Mouse (Mus musculus) left cerebral cortex, postnatal 10 days (tissue): Measurements from ENCODE around the gene Khk. TPM values are rescaled to one million over a fixed set of nuclear protein-coding genes. Genes with fewer than 3 reads are reported as not detected.

Source experiments
- DNase-seq, 2 experiments: peaks; one replicate each; pipeline ENCODE4 v3.0.0; 2021 to 2022; ENCODE audit warnings: low spot score in 2 of 2, mixed read lengths in 1 of 2; ENCODE audit errors: extremely low spot score in 1 of 2
- intact Hi-C: fragments of 180-260 bp; cut with DNase I; formaldehyde crosslinking; loops from one replicate; pipeline ENCODE4 v1.15.1; 2025
- total RNA-seq, 2 experiments: library from RNA; stranded (reverse); gene quantifications; 2 replicates each; pipeline ENCODE4 v1.2.3; 2021

The Khk gene
- total RNA-seq, 2 experiments from 2014 or later: 7.3 to 8.0 TPM

DNA sequence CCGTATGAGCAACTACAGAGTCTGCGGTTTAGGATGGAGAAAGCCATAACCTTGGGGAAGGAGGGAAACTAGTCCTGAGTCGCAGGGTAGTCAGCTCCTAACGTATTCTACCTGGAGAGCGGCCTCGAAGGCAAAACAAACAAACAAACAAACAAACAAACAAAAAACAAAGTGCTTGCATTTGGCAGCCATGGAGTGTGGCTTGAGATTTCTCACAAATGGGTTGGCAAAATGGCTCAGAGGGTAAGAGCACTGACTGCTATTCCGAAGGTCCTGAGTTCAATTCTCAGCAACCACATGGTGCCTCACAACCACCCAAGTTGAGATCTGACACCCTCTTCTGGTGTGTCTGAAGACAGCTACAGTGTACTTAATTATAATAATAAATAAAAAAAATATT lies 11.4 kb upstream of the Khk start:
- DNase-seq: no peak

GRCm38 (mm10) chr5:30910481-30910880 lies 10.8 kb upstream of the Khk start:
- no peak for DNase-seq
- intact Hi-C loops: no loop called here

More for the DNA sequence above, 11.4 kb upstream of the Khk start:
- intact Hi-C loops: no loop called here

GRCm38 (mm10) chr5:30912156-30912555 lies 9.1 kb upstream of the Khk start:
- intact Hi-C loops: no loop called here
- peak in 1 of 2 experiments; percentile 29 for DNase-seq

- peak in 1 of 2 experiments; percentile 82 for DNase-seq
- intact Hi-C loops: no loop called here
Observed at GRCm38 (mm10) chr5:30913060-30913841, 8.0 kb upstream of the Khk start, which contains the start of gene Emilin1. TSS of gene Emilin1 (plus strand) at chr5:30913402.

GRCm38 (mm10) chr5:30914101-30914635 lies 7.1 kb upstream of the Khk start:
- DNase-seq: no peak
- intact Hi-C loops: no loop called here

DNA sequence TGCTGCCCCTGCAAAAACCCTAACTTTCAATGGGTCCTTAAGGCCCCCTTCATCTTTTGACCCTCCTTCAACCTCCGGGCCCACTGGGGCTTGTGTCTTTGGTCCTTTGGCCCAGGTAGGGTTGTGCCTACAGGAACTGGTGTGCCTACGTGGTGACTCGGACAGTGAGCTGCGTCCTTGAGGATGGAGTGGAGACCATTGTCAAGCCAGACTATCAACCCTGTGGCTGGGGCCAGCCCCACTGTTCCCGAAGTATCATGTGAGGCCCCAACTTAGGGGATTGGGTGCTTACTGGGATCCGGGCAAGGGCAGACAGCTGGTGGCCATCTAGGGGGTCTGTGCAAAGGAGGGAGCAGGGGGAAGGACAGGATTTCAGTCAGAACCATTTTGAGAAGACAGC lies 6.4 kb upstream of the Khk start:
- DNase-seq: peak in 1 of 2 experiments; percentile 22
- intact Hi-C loops: no loop called here

GRCm38 (mm10) chr5:30915456-30915855 lies 5.8 kb upstream of the Khk start:
- DNase-seq: no peak
- intact Hi-C loops: no loop called here

DNA sequence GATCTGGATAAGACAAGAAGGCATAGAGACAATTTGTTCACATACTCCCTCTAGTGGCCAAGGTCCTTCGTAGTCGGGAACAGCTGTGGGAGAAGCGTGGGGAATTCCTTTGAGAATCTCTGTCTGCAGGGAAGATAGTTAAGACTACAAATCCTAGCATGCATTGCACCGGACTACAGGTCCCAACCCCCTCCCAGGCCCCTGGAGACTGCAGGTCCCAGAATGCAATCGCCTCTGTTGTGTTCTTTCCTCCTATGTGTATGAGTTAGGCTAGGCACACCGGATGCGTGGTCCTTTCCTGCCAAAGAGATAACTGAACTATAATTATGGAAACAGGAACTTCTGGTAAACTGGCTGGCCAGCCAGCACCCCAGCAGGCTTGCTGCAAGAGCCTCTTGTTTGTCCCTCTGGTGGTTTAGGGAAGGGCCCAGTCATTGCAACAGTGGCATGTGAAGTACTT lies 5.2 kb upstream of the Khk start:
- DNase-seq: peak; percentile 94
- intact Hi-C loops: no loop called here

DNA sequence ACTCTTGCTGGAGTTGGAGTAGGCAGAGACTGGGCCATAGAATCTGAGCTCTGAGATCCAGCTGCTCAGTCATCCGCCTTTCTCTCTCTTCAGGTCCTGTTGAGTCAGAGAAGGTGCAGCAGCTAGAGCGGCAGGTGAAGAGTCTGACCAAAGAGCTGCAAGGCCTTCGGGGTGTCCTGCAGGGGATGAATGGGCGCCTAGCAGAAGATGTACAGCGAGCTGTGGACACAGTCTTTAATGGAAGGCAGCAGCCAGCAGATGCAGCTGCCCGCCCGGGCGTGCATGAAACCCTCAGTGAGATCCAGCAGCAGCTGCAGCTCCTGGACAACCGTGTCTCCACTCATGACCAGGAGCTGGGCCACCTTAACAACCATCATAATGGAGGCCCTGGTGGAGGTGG lies 4.4 kb upstream of the Khk start:
- DNase-seq: no peak
- intact Hi-C loops: no loop called here

DNA sequence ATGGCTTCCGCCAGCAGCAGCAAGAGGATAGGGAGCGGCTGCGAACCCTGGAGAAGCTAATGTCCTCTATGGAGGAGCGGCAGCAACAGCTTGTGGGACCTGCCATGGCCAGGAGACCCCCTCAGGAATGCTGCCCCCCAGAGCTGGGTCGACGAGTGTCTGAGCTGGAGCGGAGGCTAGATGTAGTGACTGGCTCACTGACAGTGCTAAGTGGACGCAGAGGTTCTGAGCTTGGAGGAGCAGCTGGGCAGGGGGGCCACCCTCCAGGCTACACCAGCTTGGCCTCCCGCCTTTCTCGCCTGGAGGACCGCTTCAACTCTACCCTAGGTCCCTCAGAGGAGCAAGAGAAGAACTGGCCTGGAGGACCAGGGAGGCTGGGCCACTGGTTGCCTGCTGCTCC lies 3.9 kb upstream of the Khk start:
- no peak for DNase-seq
- intact Hi-C loops: no loop called here

DNA sequence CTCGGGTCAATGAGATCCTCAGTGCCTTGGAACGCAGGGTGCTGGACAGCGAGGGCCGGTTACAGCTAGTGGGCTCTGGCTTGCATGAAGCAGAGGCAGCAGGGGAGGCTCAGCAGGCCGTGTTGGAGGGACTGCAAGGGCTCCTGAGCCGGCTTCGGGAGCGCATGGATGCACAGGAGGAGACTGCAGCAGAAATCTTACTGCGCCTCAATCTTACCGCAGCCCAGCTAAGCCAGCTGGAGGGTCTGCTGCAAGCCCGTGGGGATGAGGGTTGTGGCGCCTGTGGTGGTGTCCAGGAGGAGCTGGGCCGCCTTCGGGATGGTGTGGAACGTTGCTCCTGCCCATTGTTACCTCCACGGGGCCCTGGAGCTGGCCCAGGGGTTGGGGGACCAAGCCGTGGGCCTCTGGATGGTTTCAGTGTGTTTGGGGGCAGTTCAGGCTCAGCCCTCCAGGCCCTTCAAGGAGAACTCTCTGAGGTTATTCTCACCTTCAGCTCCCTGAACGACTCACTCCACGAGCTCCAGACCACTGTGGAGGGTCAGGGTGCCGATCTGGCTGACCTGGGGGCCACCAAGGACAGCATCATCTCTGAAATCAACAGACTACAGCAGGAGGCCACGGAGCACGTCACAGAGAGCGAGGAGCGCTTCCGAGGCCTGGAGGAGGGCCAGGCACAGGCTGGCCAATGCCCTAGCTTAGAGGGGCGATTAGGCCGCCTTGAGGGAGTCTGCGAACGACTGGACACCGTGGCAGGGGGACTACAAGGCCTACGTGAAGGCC lies 3.1 kb upstream of the Khk start:
- intact Hi-C loops: no loop called here
- no peak for DNase-seq

GRCm38 (mm10) chr5:30918691-30919090 lies 2.5 kb upstream of the Khk start:
- DNase-seq: no peak
- intact Hi-C loops: no loop called here

GRCm38 (mm10) chr5:30919831-30920614 lies 1.2 kb upstream of the Khk start:
- intact Hi-C loops: loop anchor here (10.0 kb wide), 1 partner anchor 705 kb away; no protein-coding TSS in a partner anchor
- DNase-seq: no peak

- no peak for DNase-seq
- intact Hi-C loops: loop anchor here (10.0 kb wide), 1 partner anchor 706 kb away; no protein-coding TSS in a partner anchor
Observed at GRCm38 (mm10) chr5:30920621-30921020, 610 bp upstream of the Khk start.

GRCm38 (mm10) chr5:30922581-30923041 lies 1.4 kb downstream of the Khk start:
- intact Hi-C loops: loop anchor here (10.0 kb wide), 1 partner anchor 708 kb away; no protein-coding TSS in a partner anchor

GRCm38 (mm10) chr5:30923119-30923518 lies 1.9 kb downstream of the Khk start:
- intact Hi-C loops: loop anchor here (10.0 kb wide), 1 partner anchor 708 kb away; no protein-coding TSS in a partner anchor
- DNase-seq: no peak

More at GRCm38 (mm10) chr5:30922581-30923041, 1.4 kb downstream of the Khk start:
- no peak for DNase-seq

DNA sequence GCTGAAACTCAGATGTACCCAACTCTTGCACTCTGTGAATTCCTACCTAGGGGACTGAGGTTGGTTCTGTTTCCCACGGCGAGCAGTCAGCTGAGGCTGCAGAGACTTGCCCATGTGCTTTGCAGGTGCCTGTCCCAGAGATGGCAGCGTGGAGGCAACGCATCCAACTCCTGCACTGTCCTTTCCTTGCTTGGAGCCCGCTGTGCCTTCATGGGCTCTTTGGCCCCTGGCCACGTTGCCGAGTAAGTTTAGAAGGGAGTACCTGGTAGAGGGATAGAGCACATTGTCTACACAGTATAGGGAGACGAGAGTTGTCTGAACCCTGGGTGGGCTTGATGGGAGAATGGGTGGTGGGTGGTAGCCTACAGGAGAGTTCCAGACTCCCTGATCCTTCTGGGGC lies 3.4 kb downstream of the Khk start:
- DNase-seq: no peak
- intact Hi-C loops: loop anchor here (10.0 kb wide), 1 partner anchor 710 kb away; no protein-coding TSS in a partner anchor

GRCm38 (mm10) chr5:30925217-30925616 lies 4.0 kb downstream of the Khk start:
- no peak for DNase-seq
- intact Hi-C loops: loop anchor here (10.0 kb wide), 1 partner anchor 710 kb away; no protein-coding TSS in a partner anchor
